In the genomic region with DNA sequence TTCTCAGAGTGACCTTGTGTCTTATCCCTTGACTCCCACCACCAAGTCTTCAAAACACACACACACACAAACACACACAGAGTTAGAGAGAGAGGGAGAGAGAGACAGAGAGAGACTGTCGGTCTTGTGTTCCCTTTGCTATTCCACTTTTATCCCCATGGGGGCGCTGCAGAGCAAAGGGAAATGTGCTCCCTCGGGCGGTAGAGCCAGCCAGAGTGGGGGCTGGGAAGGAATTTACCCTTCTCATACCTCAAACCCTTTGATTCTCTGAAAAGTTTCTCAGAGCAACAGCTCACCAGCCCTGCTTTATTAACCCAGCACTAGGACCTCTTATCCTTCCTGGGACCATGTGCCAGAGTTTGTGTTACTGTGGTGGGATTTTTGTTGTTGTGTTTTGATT, we compare ENCODE assay signal across 8 mouse cellular contexts. TPM values are rescaled to one million over a fixed set of nuclear protein-coding genes. Genes with fewer than 3 reads are reported as not detected.
DNase-seq lines count a peak whose midpoint lies in the region; ATAC-seq and TF ChIP-seq lines count a peak whose summit lies in the region.

No protein-coding gene starts in this region.

- H3K9ac ChIP-seq in liver, adult 2 months (ENCODE audit: low read depth, low read length): peak overlapping the region; percentile 80

- WGBS in liver, adult 2 months: 2% methylated on average over 4 of the region's 4 CpGs
- WGBS in thymus, adult 2 months: 3% methylated on average over 4 of the region's 4 CpGs

- peaks cover 9% of the 10 kb centered on the region; the same call in 1 of the 2 replicates for H3K79me2 ChIP-seq in liver, adult 2 months (ENCODE audit: control insufficient read depth, insufficient read depth, low read length)

- H3K4me3 ChIP-seq in liver, adult 2 months (ENCODE audit: insufficient read depth, low read depth, low read length): peak overlapping the region; percentile 85
- H3K4me3 ChIP-seq in thymus, adult 2 months (ENCODE audit: control insufficient read depth, insufficient read depth, low read length): no peak overlapping the region

- peak; percentile 87 for TF ChIP-seq CTCF in liver, adult 2 months (IDR thresholded peaks at IDR 0.05; ENCODE audit: low read depth, low read length)
- peak; percentile 85 for TF ChIP-seq CTCF in thymus, adult 2 months (IDR thresholded peaks at IDR 0.05; ENCODE audit: borderline replicate concordance, control insufficient read depth, extremely low read depth, insufficient read depth, low read length, poor library complexity)

- H3K27me3 ChIP-seq in liver, adult 2 months (ENCODE audit: control insufficient read depth, insufficient read depth, low read length): no peaks in the 10 kb centered on the region
- H3K27me3 ChIP-seq in thymus, adult 2 months (ENCODE audit: control insufficient read depth, insufficient read depth, low read length): no peaks in the 10 kb centered on the region

- TF ChIP-seq POLR2A in liver, adult 2 months (IDR thresholded peaks at IDR 0.05; ENCODE audit: extremely low read depth, insufficient read depth, low read length): 0 out of 2 replicates have a peak, but pooled peaks have one; percentile 26
- TF ChIP-seq POLR2A in thymus, adult 2 months (IDR thresholded peaks at IDR 0.05; ENCODE audit: control insufficient read depth, extremely low read depth, insufficient read depth, low read length, poor library complexity): no peak

- DNase-seq in layer of hippocampus, adult 11-12 months (ENCODE audit: low spot score): peak; percentile 92
- DNase-seq in layer of hippocampus, adult 9-10 months (ENCODE audit: low spot score): no peak
- DNase-seq in cerebellum, adult 8-10 months: peak; percentile 96
- peak; percentile 86 to 87 for DNase-seq in frontal cortex, postnatal 25 days (ENCODE audit: low spot score in 2 of 2)
- peak; percentile 92 to 97 for DNase-seq in kidney, adult 8-10 months
- DNase-seq in liver, adult 2 months (ENCODE audit: extremely low read depth, low read depth, low spot score): peak; percentile 81
- DNase-seq in thymus, adult 2 months: peak; percentile 98

- peaks cover 12% of the 10 kb centered on the region; the same call in 1 of the 2 replicates for H3K4me1 ChIP-seq in liver, adult 2 months (ENCODE audit: control insufficient read depth, insufficient read depth, low read length)
- H3K4me1 ChIP-seq in thymus, adult 2 months (replicated peaks; ENCODE audit: control insufficient read depth, insufficient read depth, low read length): peaks cover 26% of the 10 kb centered on the region

- H3K27ac ChIP-seq in liver, adult 2 months (replicated peaks; ENCODE audit: insufficient read depth, low read depth, low read length): peak overlapping the region; percentile 100
- H3K27ac ChIP-seq in thymus, adult 2 months (ENCODE audit: control insufficient read depth, insufficient read depth, low read length): no peak overlapping the region; the same call in 1 of the 2 replicates

- ATAC-seq in neutrophil, adult 5-6 weeks (ENCODE audit: extremely low read depth, insufficient number of reproducible peaks, low FRiP score, poor library complexity, severe bottlenecking): peak; percentile 60

- H3K36me3 ChIP-seq in liver, adult 2 months (ENCODE audit: control insufficient read depth, insufficient read depth, low read length): no peaks in the 10 kb centered on the region
- H3K36me3 ChIP-seq in thymus, adult 2 months (ENCODE audit: control insufficient read depth, insufficient read depth, low read length): no peaks in the 10 kb centered on the region

RNA-seq across cellular contexts. Expression of a gene that starts 2.5 kb away (rescaled TPM):
- 20.6 and 21.2 TPM in 2 replicates for total RNA-seq in liver, adult 2 months (2014; rRNA removed)
- 4.5 and 5.9 TPM in 2 replicates for polyA plus RNA-seq in liver, adult 2 months (2012; rRNA removed)
- 100 and 112 TPM in 2 replicates for total RNA-seq in neutrophil, adult 5-6 weeks (2017)
- polyA plus RNA-seq in thymus, adult 2 months (2012; rRNA removed): 103 and 116 TPM in 2 replicates

RNA-seq across cellular contexts. Expression of a gene that starts 2.9 kb away (rescaled TPM):
- not detected in 2 replicates for total RNA-seq in liver, adult 2 months (2014; rRNA removed)
- polyA plus RNA-seq in liver, adult 2 months (2012; rRNA removed): not detected in 2 replicates
- total RNA-seq in neutrophil, adult 5-6 weeks (2017): not detected in 2 replicates
- polyA plus RNA-seq in thymus, adult 2 months (2012; rRNA removed): not detected in 2 replicates

RNA-seq across cellular contexts. Expression of a gene that starts 59.0 kb away (rescaled TPM):
- total RNA-seq in liver, adult 2 months (2014; rRNA removed): not detected in 2 replicates
- polyA plus RNA-seq in liver, adult 2 months (2012; rRNA removed): not detected in 2 replicates
- not detected in 2 replicates for total RNA-seq in neutrophil, adult 5-6 weeks (2017)
- polyA plus RNA-seq in thymus, adult 2 months (2012; rRNA removed): not detected in 2 replicates
